Mouse (Mus musculus) limb, embryonic 14.5 days (tissue): Measurements from ENCODE around the gene Txndc11. TPM values are rescaled to one million over a fixed set of nuclear protein-coding genes. Genes with fewer than 3 reads are reported as not detected.

Experiments used
- ATAC-seq: fragments of 200-750 bp; cut with Nextera tagmentation; 2 replicates; pipeline ENCODE4 v1.8.0; 2017; ENCODE audit warnings: low read depth, moderate number of reproducible peaks, moderate TSS enrichment; ENCODE audit not compliant: low FRiP score
- DNase-seq: peaks from one replicate; pipeline ENCODE4 v3.0.0-alpha.2; 2015; ENCODE audit warnings: low spot score
- H3K27ac ChIP-seq: fragments of 300-500 bp; sonication (generic); replicated peaks from 2 replicates; pipeline ENCODE4 v1.5.1; 2014; ENCODE audit warnings: low read depth, mild to moderate bottlenecking, low read length, moderate library complexity, mixed read lengths
- H3K27me3 ChIP-seq: fragments of 300-500 bp; sonication (generic); 2 replicates; pipeline ENCODE4 v1.6.1; 2014; ENCODE audit warnings: low read length, mixed read lengths; ENCODE audit not compliant: control insufficient read depth, insufficient read depth
- H3K36me3 ChIP-seq: fragments of 300-500 bp; sonication (generic); 2 replicates; pipeline ENCODE4 v1.6.1; 2014; ENCODE audit warnings: mild to moderate bottlenecking, low read length, moderate library complexity, mixed read lengths; ENCODE audit not compliant: control insufficient read depth, insufficient read depth
- H3K4me1 ChIP-seq: fragments of 300-500 bp; sonication (generic); 2 replicates; pipeline ENCODE4 v1.6.1; 2014; ENCODE audit warnings: antibody characterized with exemption, low read length, mixed read lengths; ENCODE audit not compliant: control insufficient read depth, insufficient read depth
- H3K4me2 ChIP-seq: fragments of 300-500 bp; sonication (generic); replicated peaks from 2 replicates; pipeline ENCODE4 v1.6.1; 2014; ENCODE audit warnings: low read depth, mild to moderate bottlenecking, low read length, moderate library complexity; ENCODE audit not compliant: severe bottlenecking
- H3K4me3 ChIP-seq: fragments of 300-500 bp; sonication (generic); replicated peaks from 2 replicates; pipeline ENCODE4 v1.5.1; 2014; ENCODE audit warnings: low read length
- H3K9ac ChIP-seq: fragments of 300-500 bp; sonication (generic); 2 replicates; pipeline ENCODE4 v1.6.1; 2014; ENCODE audit warnings: mild to moderate bottlenecking, low read depth, low read length, moderate library complexity; ENCODE audit not compliant: severe bottlenecking
- H3K9me3 ChIP-seq: fragments of 300-500 bp; sonication (generic); 2 replicates; pipeline ENCODE4 v1.6.1; 2016; ENCODE audit warnings: low read length; ENCODE audit not compliant: control insufficient read depth
- POLR2A ChIP-seq: fragments of 200-500 bp; IDR thresholded peaks from 2 replicates; pipeline ENCODE4 v1.8.0; 2012; ENCODE audit warnings: inconsistent platforms, mild to moderate bottlenecking, moderate library complexity, borderline replicate concordance; ENCODE audit not compliant: insufficient read depth, insufficient read length; ENCODE audit errors: extremely low read depth
- WGBS: fragments of 180-500 bp; shearing (Covaris S2); extraction: QIAGEN DNeasy Blood & Tissue Kit; methylation state at CpG from one replicate; pipeline ENCODE4 v1.1.7; 2014; 5-methylcytosine and 5-hydroxymethylcytosine counted together
- polyA plus RNA-seq, 2 experiments: library from polyadenylated mRNA; depleted of rRNA in 1 of 2; stranded (reverse) in 1 of 2; unstranded in 1 of 2; fragments of >200 nt; fragmentation: Nextera tagmentation in 1 of 2; extraction: Ambion mirVana in 1 of 2; gene quantifications; 2 replicates each; pipeline versions ENCODE4 v1.2.1 to v1.2.3; 2012 to 2014

The Txndc11 gene
- polyA plus RNA-seq, 2 experiments = 36.9 to 45.0 TPM

GRCm38 (mm10) chr16:11104905-11105304 lies 29.5 kb downstream of the Txndc11 start:
- 55% methylated on average over 1 of the region's 1 CpGs for WGBS
- H3K4me2 ChIP-seq = no peak overlapping the region

GRCm38 (mm10) chr16:11097301-11097700 lies 37.1 kb downstream of the Txndc11 start:
- no peak overlapping the region for H3K9ac ChIP-seq
- H3K36me3 ChIP-seq = peaks cover 41% of the 10 kb centered on the region
- TF ChIP-seq POLR2A = no peak
- ATAC-seq = no peak
- H3K4me1 ChIP-seq = no peaks in the 10 kb centered on the region
- no peak overlapping the region for H3K4me3 ChIP-seq
- H3K9me3 ChIP-seq = no peaks in the 10 kb centered on the region
- no peak overlapping the region for H3K27ac ChIP-seq
- H3K4me2 ChIP-seq = no peak overlapping the region
- 56% methylated on average over 3 of the region's 3 CpGs for WGBS
- no peaks in the 10 kb centered on the region for H3K27me3 ChIP-seq
- no peak for DNase-seq

More at GRCm38 (mm10) chr16:11104905-11105304, 29.5 kb downstream of the Txndc11 start:
- Histone ChIP-seq H3K4me1 (no peaks in the 10 kb centered on the region), H3K9me3 (no peaks in the 10 kb centered on the region), H3K36me3 (peaks cover 39% of the 10 kb centered on the region), H3K9ac (no peak overlapping the region), H3K27ac (no peak overlapping the region), H3K4me3 (no peak overlapping the region), H3K27me3 (no peaks in the 10 kb centered on the region)
- ATAC-seq (no peak), DNase-seq (no peak)
- no peak for TF ChIP-seq POLR2A

GRCm38 (mm10) chr16:11093717-11094386 lies 40.6 kb downstream of the Txndc11 start:
- no peak overlapping the region for H3K4me2 ChIP-seq
- DNase-seq (no peak), ATAC-seq (no peak)
- no peak overlapping the region for H3K27ac ChIP-seq
- no peak overlapping the region for H3K9ac ChIP-seq
- H3K4me1 ChIP-seq = no peaks in the 10 kb centered on the region
- H3K9me3 ChIP-seq = no peaks in the 10 kb centered on the region
- TF ChIP-seq POLR2A = no peak
- H3K27me3 ChIP-seq = no peaks in the 10 kb centered on the region
- 92% methylated on average over 13 of the region's 13 CpGs for WGBS
- peaks cover 51% of the 10 kb centered on the region for H3K36me3 ChIP-seq
- no peak overlapping the region for H3K4me3 ChIP-seq

GRCm38 (mm10) chr16:11092523-11092922 lies 41.9 kb downstream of the Txndc11 start:
- H3K27me3 ChIP-seq = no peaks in the 10 kb centered on the region
- H3K4me3 ChIP-seq = no peak overlapping the region
- H3K9ac ChIP-seq = no peak overlapping the region
- ATAC-seq (no peak), DNase-seq (no peak)
- H3K4me1 ChIP-seq = no peaks in the 10 kb centered on the region
- H3K36me3 ChIP-seq = peaks cover 63% of the 10 kb centered on the region
- no peak for TF ChIP-seq POLR2A
- no peak overlapping the region for H3K27ac ChIP-seq
- WGBS = 75% methylated on average over 3 of the region's 3 CpGs
- no peaks in the 10 kb centered on the region for H3K9me3 ChIP-seq
- H3K4me2 ChIP-seq = no peak overlapping the region

- no peak for ATAC-seq
Measured at GRCm38 (mm10) chr16:11092061-11092460, 42.4 kb downstream of the Txndc11 start.

More at GRCm38 (mm10) chr16:11092061-11092460, 42.4 kb downstream of the Txndc11 start:
- WGBS = 81% methylated on average over 4 of the region's 4 CpGs
- Histone ChIP-seq H3K4me3 (no peak overlapping the region), H3K4me1 (no peaks in the 10 kb centered on the region), H3K4me2 (no peak overlapping the region), H3K36me3 (peaks cover 63% of the 10 kb centered on the region), H3K9me3 (no peaks in the 10 kb centered on the region), H3K27ac (no peak overlapping the region), H3K9ac (no peak overlapping the region), H3K27me3 (no peaks in the 10 kb centered on the region)
- TF ChIP-seq POLR2A = no peak
- DNase-seq = no peak
